Mouse (Mus musculus) midbrain, embryonic 10.5 days (tissue): ENCODE results near the gene Eci1. TPM values are rescaled to one million over a fixed set of nuclear protein-coding genes. Genes with fewer than 3 reads are reported as not detected.

Experiments used
- DNase-seq: peaks from one replicate; pipeline ENCODE4 v3.0.0-alpha.2; 2017; ENCODE audit warnings: low spot score
- H3K27ac ChIP-seq: fragments of 300-500 bp; sonication (generic); replicated peaks from 2 replicates; pipeline ENCODE4 v1.5.1; 2016; ENCODE audit warnings: mild to moderate bottlenecking
- H3K27me3 ChIP-seq: fragments of 300-500 bp; sonication (generic); 2 replicates; pipeline ENCODE4 v1.6.1; 2016; ENCODE audit warnings: low read depth, mild to moderate bottlenecking; ENCODE audit not compliant: poor library complexity, severe bottlenecking
- H3K36me3 ChIP-seq: fragments of 300-500 bp; sonication (generic); 2 replicates; pipeline ENCODE4 v1.6.1; 2016; ENCODE audit warnings: mild to moderate bottlenecking, moderate library complexity
- H3K4me1 ChIP-seq: fragments of 300-500 bp; sonication (generic); 2 replicates; pipeline ENCODE4 v1.6.1; 2016
- H3K4me3 ChIP-seq: fragments of 300-500 bp; sonication (generic); 2 replicates; pipeline ENCODE4 v1.5.1; 2016; ENCODE audit warnings: mild to moderate bottlenecking, moderate library complexity
- H3K9me3 ChIP-seq: fragments of 300-500 bp; sonication (generic); replicated peaks from 2 replicates; pipeline ENCODE4 v1.6.1; 2016; ENCODE audit warnings: mild to moderate bottlenecking
- WGBS: fragments of 180-500 bp; shearing (Covaris S2); methylation state at CpG from one replicate; pipeline ENCODE4 v1.1.7; 2016; 5-methylcytosine and 5-hydroxymethylcytosine counted together
- polyA plus RNA-seq: library from polyadenylated mRNA; unstranded; fragments of >200 nt; fragmentation: Nextera tagmentation; extraction: Ambion mirVana; gene quantifications from 2 replicates; pipeline ENCODE4 v1.2.1, GENCODE M21; 2016

Eci1 gene
- polyA plus RNA-seq, 1 experiment from 2014 or later = 82.4 TPM

GRCm38 (mm10) chr17:24478663-24479380, 52.4 kb downstream of the Eci1 start, which contains the start of gene Mlst8:
TSS of gene Mlst8 (minus strand) at chr17:24479078.
- Histone ChIP-seq H3K9me3 (no peaks in the 10 kb centered on the region), H3K27me3 (no peaks in the 10 kb centered on the region), H3K4me1 (peaks cover 24% of the 10 kb centered on the region), H3K36me3 (peaks cover 43% of the 10 kb centered on the region), H3K4me3 (peak within 1 kb of the TSS; percentile 87), H3K27ac (peak within 1 kb of the TSS; percentile 98)
- under 1% methylated on average over 48 of the region's 48 CpGs for WGBS
- DNase-seq = peak; percentile 98

- no peak for DNase-seq
- no peaks in the 10 kb centered on the region for H3K9me3 ChIP-seq
- peaks cover 24% of the 10 kb centered on the region for H3K4me1 ChIP-seq
- peak overlapping the region; percentile 98 for H3K27ac ChIP-seq
- 36% methylated on average over 1 of the region's 1 CpGs for WGBS
- H3K36me3 ChIP-seq = peaks cover 37% of the 10 kb centered on the region
- H3K4me3 ChIP-seq = peak overlapping the region; percentile 87
- no peaks in the 10 kb centered on the region for H3K27me3 ChIP-seq
These were observed 53.0 kb downstream of the Eci1 start for GRCm38 (mm10) chr17:24479431-24479830.

DNA sequence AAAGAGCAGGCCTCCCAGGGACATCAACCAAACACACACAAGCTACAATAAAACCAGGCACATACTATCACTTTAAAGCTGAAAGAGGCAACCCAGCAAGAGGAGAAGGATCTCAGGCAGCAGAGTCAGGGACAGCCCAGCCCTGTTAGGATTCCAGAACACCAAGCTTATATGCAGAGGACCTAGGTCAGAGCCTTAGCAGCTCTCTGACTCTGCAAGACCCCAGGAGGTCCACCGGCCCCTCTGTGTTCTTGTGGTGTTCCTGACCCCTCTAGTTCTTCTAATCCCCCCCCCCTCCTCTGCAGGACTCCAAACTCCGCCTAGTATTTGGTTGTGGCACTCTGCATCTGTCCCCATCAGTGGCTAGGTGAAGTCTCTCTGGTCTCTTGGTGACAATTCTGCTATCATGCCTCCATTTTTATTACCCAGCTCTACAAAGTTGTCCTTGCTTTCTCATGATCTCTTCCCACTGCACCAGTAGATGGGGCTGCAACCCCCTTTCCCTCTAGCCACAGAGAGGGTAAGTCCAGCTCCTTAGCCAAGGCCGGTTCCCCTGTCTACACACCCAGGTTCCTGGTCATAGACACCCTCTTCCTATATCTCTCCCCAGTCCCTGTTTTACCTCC, 53.9 kb downstream of the Eci1 start:
- 0 out of 2 replicates have a peak overlapping the region, but pooled peaks have one; percentile 33 for H3K27ac ChIP-seq

DNA sequence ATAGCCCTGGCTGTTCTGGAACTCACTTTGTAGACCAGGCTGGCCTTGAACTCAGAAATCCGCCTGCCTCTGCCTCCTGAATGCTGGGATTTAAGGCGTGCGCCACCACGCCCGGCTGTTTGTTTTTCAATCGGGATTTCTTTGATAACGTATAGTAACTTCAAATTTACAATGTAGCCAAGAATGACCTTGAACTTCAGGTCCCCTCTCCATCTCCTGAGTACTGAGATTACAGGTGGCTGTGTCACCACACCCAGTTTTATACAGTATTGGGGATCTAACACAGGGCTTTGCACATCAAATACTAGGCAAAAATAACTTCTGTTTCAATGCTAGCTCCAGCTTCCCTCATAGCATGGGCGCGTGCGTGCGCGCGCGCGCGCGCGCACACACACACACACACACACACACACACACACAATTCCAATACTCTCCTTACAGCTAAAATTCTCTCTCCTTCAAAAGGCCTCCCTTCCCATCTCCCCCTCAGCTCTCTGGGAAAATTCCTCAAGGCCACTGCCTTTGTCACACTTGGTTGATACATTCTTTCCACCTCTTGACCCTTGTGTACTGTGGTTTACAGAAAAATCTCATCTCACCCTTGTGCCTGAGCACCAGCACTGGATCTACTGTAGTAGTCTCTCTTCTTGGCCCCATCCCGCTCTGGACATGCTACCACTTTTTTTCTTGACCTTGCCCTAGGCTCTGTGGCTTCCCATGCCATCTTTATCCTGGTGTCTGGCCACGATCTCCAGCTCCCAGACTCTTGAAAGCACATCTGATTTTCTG, 54.8 kb downstream of the Eci1 start:
- H3K27ac ChIP-seq = no peak overlapping the region
- 94% methylated on average over 20 of the region's 20 CpGs for WGBS
- H3K36me3 ChIP-seq = peaks cover 19% of the 10 kb centered on the region
- DNase-seq = no peak
- no peaks in the 10 kb centered on the region for H3K9me3 ChIP-seq
- H3K4me3 ChIP-seq = no peak overlapping the region
- peaks cover 31% of the 10 kb centered on the region for H3K4me1 ChIP-seq
- no peaks in the 10 kb centered on the region for H3K27me3 ChIP-seq

More for the DNA sequence above, 53.9 kb downstream of the Eci1 start:
- Histone ChIP-seq H3K36me3 (peaks cover 28% of the 10 kb centered on the region), H3K9me3 (no peaks in the 10 kb centered on the region), H3K27me3 (no peaks in the 10 kb centered on the region), H3K4me1 (peaks cover 27% of the 10 kb centered on the region), H3K4me3 (peak overlapping the region; percentile 87; the same call in 1 of the 2 replicates)
- WGBS = 49% methylated on average over 3 of the region's 3 CpGs
- DNase-seq = no peak

- no peak overlapping the region for H3K27ac ChIP-seq
- H3K4me1 ChIP-seq = peaks cover 30% of the 10 kb centered on the region
- 89% methylated on average over 3 of the region's 3 CpGs for WGBS
- no peaks in the 10 kb centered on the region for H3K9me3 ChIP-seq
- peaks cover 19% of the 10 kb centered on the region for H3K27me3 ChIP-seq
- no peaks in the 10 kb centered on the region for H3K36me3 ChIP-seq
- no peak for DNase-seq
- no peak overlapping the region for H3K4me3 ChIP-seq
These were observed 57.1 kb downstream of the Eci1 start for GRCm38 (mm10) chr17:24483495-24483894.

- no peaks in the 10 kb centered on the region for H3K9me3 ChIP-seq
- WGBS = 50% methylated on average over 11 of the region's 11 CpGs
These were observed 58.8 kb downstream of the Eci1 start for GRCm38 (mm10) chr17:24485090-24485860.

DNA sequence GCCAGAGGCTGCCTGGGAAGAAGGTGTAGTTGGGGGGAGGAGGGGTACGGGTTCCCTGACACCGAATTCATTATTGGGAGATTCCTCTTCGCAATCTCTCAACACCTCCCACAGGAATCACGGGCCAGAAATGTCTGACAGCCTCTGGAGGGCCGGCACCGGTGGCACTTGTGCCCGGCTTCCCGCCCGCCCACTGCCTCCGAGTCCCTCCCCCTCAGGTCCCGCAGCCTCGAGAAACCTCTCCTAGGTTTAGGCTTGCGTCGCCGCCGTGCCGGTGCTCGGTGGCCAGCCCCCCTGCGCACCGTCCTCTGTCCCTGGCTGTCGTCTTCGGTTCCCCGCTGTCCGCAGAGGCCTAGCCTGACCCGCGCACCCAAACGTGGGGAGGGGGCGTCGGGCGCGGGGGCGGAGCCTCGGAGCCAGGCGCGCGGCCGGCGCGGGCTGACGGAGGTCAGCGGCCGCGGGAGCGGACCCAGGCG, 61.8 kb downstream of the Eci1 start, which contains the start of gene Caskin1:
Caskin1 (plus strand) TSS at position 416 of the 476 bp plus-strand sequence.
- Histone ChIP-seq H3K4me1 (peaks cover 44% of the 10 kb centered on the region), H3K9me3 (no peaks in the 10 kb centered on the region), H3K4me3 (peak within 1 kb of the TSS; percentile 88), H3K27me3 (peaks cover 41% of the 10 kb centered on the region), H3K36me3 (no peaks in the 10 kb centered on the region), H3K27ac (peak within 1 kb of the TSS; percentile 91)
- WGBS = 0% methylated on average over 45 of the region's 45 CpGs
- DNase-seq = peak; percentile 55

More at GRCm38 (mm10) chr17:24485090-24485860, 58.8 kb downstream of the Eci1 start:
- peak overlapping the region; percentile 57 for H3K27ac ChIP-seq
- H3K36me3 ChIP-seq = no peaks in the 10 kb centered on the region
- H3K27me3 ChIP-seq = peaks cover 34% of the 10 kb centered on the region
- peaks cover 36% of the 10 kb centered on the region for H3K4me1 ChIP-seq
- H3K4me3 ChIP-seq = peak overlapping the region; percentile 27; the same call in 1 of the 2 replicates
- DNase-seq = no peak

DNA sequence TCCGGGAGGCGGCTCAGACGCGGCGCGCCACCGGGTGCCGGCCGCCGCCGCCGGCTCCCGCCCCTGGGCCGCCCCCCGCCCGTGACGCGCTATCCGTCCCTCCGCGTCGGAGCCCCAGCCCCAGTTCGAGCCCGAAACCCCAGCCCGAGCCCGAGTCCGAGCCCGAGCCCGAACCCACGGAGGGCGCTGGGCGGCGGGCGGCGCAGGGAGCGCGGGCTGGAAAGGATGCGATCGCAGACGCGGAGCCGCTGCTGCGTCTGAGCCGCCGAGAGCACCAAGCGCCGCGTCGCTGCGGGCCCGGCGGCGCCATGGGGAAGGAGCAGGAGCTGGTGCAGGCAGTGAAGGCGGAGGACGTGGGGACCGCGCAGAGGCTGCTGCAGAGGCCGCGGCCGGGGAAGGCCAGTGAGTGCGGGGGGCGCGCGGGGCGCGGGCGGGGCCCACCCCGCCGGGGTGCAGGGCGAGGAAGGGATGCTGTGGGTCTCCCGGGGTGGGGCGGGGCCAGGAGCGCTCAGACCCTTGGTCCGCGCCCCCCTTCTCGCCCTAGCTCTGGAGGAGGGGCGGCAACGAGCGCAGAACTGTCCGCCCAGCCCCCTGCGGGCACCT, 62.3 kb downstream of the Eci1 start:
- WGBS = under 1% methylated on average over 77 of the region's 81 CpGs
- no peaks in the 10 kb centered on the region for H3K9me3 ChIP-seq
- DNase-seq = peak; percentile 69
- peak overlapping the region; percentile 91 for H3K27ac ChIP-seq
- H3K36me3 ChIP-seq = no peaks in the 10 kb centered on the region
- H3K4me1 ChIP-seq = peaks cover 44% of the 10 kb centered on the region
- H3K27me3 ChIP-seq = peaks cover 41% of the 10 kb centered on the region
- peak overlapping the region; percentile 88 for H3K4me3 ChIP-seq

Other genes with a start within 250 kb of the Eci1 start
- 5.3 and 12.5 TPM in 2 replicates for gene Tbc1d24, start 221.1 kb upstream of the Eci1 start, polyA plus RNA-seq
- gene Ntn3, start 217.1 kb upstream of the Eci1 start, polyA plus RNA-seq = 3.8 and 4.4 TPM in 2 replicates
- gene Tedc2, start 205.8 kb upstream of the Eci1 start, polyA plus RNA-seq = 22.4 and 22.9 TPM in 2 replicates
- gene Ccnf, start 175.2 kb upstream of the Eci1 start, polyA plus RNA-seq = 116 and 131 TPM in 2 replicates
- gene Abca17, start 75.6 kb upstream of the Eci1 start, polyA plus RNA-seq = 0.12 TPM in 1 of 2 replicates, not detected in the other
- gene Abca3, start 74.7 kb upstream of the Eci1 start, polyA plus RNA-seq = 8.6 and 13.3 TPM in 2 replicates
- 454 and 468 TPM in 2 replicates for gene Rnps1, start 12.1 kb upstream of the Eci1 start, polyA plus RNA-seq
- gene Dnase1l2, start 16.5 kb downstream of the Eci1 start, polyA plus RNA-seq = 2.7 and 3.4 TPM in 2 replicates
- gene E4f1, start 43.7 kb downstream of the Eci1 start, polyA plus RNA-seq = 36.2 and 42.9 TPM in 2 replicates
- gene Pgp, start 43.8 kb downstream of the Eci1 start, polyA plus RNA-seq = 76.4 and 83.5 TPM in 2 replicates
- 0.21 and 0.22 TPM in 2 replicates for gene Bricd5, start 47.2 kb downstream of the Eci1 start, polyA plus RNA-seq
- 40.2 and 40.9 TPM in 2 replicates for gene Mlst8, start 52.4 kb downstream of the Eci1 start, polyA plus RNA-seq
- 6.7 and 8.5 TPM in 2 replicates for gene Caskin1, start 62.0 kb downstream of the Eci1 start, polyA plus RNA-seq
- gene Traf7, start 101.3 kb downstream of the Eci1 start, polyA plus RNA-seq = 106 and 110 TPM in 2 replicates
- 2.1 and 2.9 TPM in 2 replicates for gene Rab26, start 107.6 kb downstream of the Eci1 start, polyA plus RNA-seq
- gene Pkd1, start 123.2 kb downstream of the Eci1 start, polyA plus RNA-seq = 14.7 and 18.5 TPM in 2 replicates
- gene Tsc2, start 206.0 kb downstream of the Eci1 start, polyA plus RNA-seq = 62.7 and 79.2 TPM in 2 replicates
- 25.2 and 25.3 TPM in 2 replicates for gene Nthl1, start 206.0 kb downstream of the Eci1 start, polyA plus RNA-seq
- gene Slc9a3r2, start 223.7 kb downstream of the Eci1 start, polyA plus RNA-seq = 30.2 and 33.2 TPM in 2 replicates
- not detected in 2 replicates for gene Npw, start 231.8 kb downstream of the Eci1 start, polyA plus RNA-seq
- 21.7 and 24.3 TPM in 2 replicates for gene Zfp598, start 243.0 kb downstream of the Eci1 start, polyA plus RNA-seq